In the genomic region with DNA sequence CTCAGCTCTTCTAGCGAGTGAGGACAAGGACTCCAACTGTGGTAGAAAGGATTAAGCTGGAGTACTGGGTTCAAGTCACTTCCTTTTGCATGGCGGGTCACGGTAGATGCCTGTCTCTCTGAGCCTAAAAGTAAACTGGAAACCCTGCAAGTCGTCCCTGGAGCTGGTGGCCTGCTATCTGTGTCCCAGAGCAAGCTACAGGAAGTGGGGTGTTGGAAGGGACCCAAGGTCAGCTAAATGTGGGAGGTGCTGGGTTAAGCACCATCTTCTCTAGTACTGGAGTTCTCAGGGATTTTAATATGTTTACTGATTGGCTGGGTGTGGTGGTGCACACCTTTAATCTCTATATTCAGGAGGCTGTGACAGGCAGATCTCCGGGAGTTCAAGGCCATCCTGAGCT, we compare ENCODE assay signal across 34 mouse cellular contexts. TPM values are rescaled to one million over a fixed set of nuclear protein-coding genes. Genes with fewer than 3 reads are reported as not detected.
DNase-seq lines count a peak whose midpoint lies in the region; ATAC-seq and TF ChIP-seq lines count a peak whose summit lies in the region.
"Had no signal": no experiment of that assay in that cellular context is flagged by ENCODE, and none has a peak within 500 bp of the region (broad histone marks: within the 10 kb centered on the region; RNA-seq: fewer than 3 reads in every experiment).

No protein-coding gene starts in this region.

- H3K27me3 ChIP-seq in intestine, embryonic 15.5 days (replicated peaks) = 0 out of 2 replicates have a peak, but pooled peaks cover 2% of the 10 kb centered on the region
- H3K27me3 ChIP-seq: hindbrain, embryonic 12.5 days; lung, embryonic 15.5 days; midbrain, embryonic 15.5 days had no signal

- no peaks in the 10 kb centered on the region for H3K9me3 ChIP-seq in intestine, embryonic 15.5 days
- H3K9me3 ChIP-seq: heart, embryonic 15.5 days; hindbrain, embryonic 12.5 days; limb, embryonic 10.5 days; limb, embryonic 15.5 days; lung, embryonic 15.5 days; midbrain, embryonic 15.5 days; stomach, embryonic 15.5 days had no signal

- no peak overlapping the region for H3K27ac ChIP-seq in intestine, embryonic 15.5 days
- H3K27ac ChIP-seq: gastrocnemius, adult 2 months; heart, embryonic 15.5 days; hindbrain, embryonic 12.5 days; hindbrain, postnatal 0 days; limb, embryonic 10.5 days; limb, embryonic 15.5 days; liver, embryonic 14.5 days; lung, embryonic 15.5 days; macrophage; midbrain, embryonic 15.5 days; stomach, embryonic 15.5 days had no signal

- H3K4me3 ChIP-seq in lung, adult 2 months (replicated peaks; ENCODE audit: extremely low read depth, low read depth, low read length) = no peak overlapping the region
- no peak overlapping the region for H3K4me3 ChIP-seq in intestine, embryonic 15.5 days (replicated peaks)
- H3K4me3 ChIP-seq: erythroblast, embryonic 14.5 days; gastrocnemius, adult 2 months; heart, embryonic 15.5 days; hindbrain, embryonic 12.5 days; limb, embryonic 10.5 days; limb, embryonic 15.5 days; lung, embryonic 15.5 days; midbrain, embryonic 15.5 days; stomach, embryonic 15.5 days had no signal

- ATAC-seq in intestine, embryonic 15.5 days = no peak
- ATAC-seq: activated CD4-positive, CD25-positive, alpha-beta regulatory T cell, adult 4 months; CD4-positive, CD25-positive, alpha-beta regulatory T cell, adult 4 months; forebrain, embryonic 16.5 days; hindbrain, postnatal 0 days; intestine, embryonic 16.5 days; midbrain, embryonic 15.5 days had no signal

- no peak for TF ChIP-seq CTCF in lung, adult 2 months (IDR thresholded peaks at IDR 0.05; ENCODE audit: insufficient read depth, low read length)

- TF ChIP-seq POLR2A in lung, adult 2 months (IDR thresholded peaks at IDR 0.05; ENCODE audit: borderline replicate concordance, extremely low read depth, low read depth, low read length) = no peak

- H3K9ac ChIP-seq in intestine, embryonic 15.5 days = no peak overlapping the region
- H3K9ac ChIP-seq: heart, embryonic 15.5 days; hindbrain, embryonic 12.5 days; limb, embryonic 15.5 days; liver, embryonic 14.5 days; lung, embryonic 15.5 days; midbrain, embryonic 15.5 days; stomach, embryonic 15.5 days had no signal

- 49% methylated on average over 5 of the region's 5 CpGs for WGBS in lung, adult 2 months
- WGBS in intestine, embryonic 15.5 days = 68% methylated on average over 5 of the region's 5 CpGs

- H3K4me1 ChIP-seq in lung, adult 2 months (ENCODE audit: control insufficient read depth, insufficient read depth, low read length) = peaks cover 2% of the 10 kb centered on the region; the same call in 1 of the 2 replicates
- H3K4me1 ChIP-seq in intestine, embryonic 15.5 days (replicated peaks) = 0 out of 2 replicates have a peak, but pooled peaks cover 3% of the 10 kb centered on the region
- H3K4me1 ChIP-seq: midbrain, embryonic 15.5 days had no signal

- peak; percentile 89 for DNase-seq in heart, adult 11 months
- no peak for DNase-seq in heart, adult 8-10 months (ENCODE audit: low spot score)
- peak; percentile 50 for DNase-seq in kidney, postnatal 14 days
- DNase-seq in kidney, adult 8-10 months = no peak
- DNase-seq in lung, postnatal 14 days = peak; percentile 17
- no peak for DNase-seq in lung, adult 2 months
- DNase-seq: adrenal gland, adult 8-10 months; cerebellum, adult 18-20 months; cerebellum, postnatal 10 days; gastrocnemius, adult 2 months; gastrocnemius, postnatal 36 days; layer of hippocampus, adult 9-11 months; right cerebral cortex, postnatal 25 days had no signal

- no peak overlapping the region for H3K4me2 ChIP-seq in intestine, embryonic 15.5 days (replicated peaks)
- H3K4me2 ChIP-seq: heart, embryonic 15.5 days; hindbrain, embryonic 12.5 days; limb, embryonic 15.5 days; lung, embryonic 15.5 days; midbrain, embryonic 15.5 days; stomach, embryonic 15.5 days had no signal

- no peaks in the 10 kb centered on the region for H3K36me3 ChIP-seq in intestine, embryonic 15.5 days
- H3K36me3 ChIP-seq: heart, embryonic 15.5 days; hindbrain, embryonic 12.5 days; limb, embryonic 10.5 days; limb, embryonic 15.5 days; lung, embryonic 15.5 days; midbrain, embryonic 15.5 days; stomach, embryonic 15.5 days had no signal

RNA-seq across cellular contexts. Expression of gene Mfsd6l, which starts 23.2 kb away (rescaled TPM):
- total RNA-seq in heart, adult 8-10 months (2022) = under 1 TPM in 3 of 4 experiments, not detected in 1; 0.11 to 0.25 (median 0.16) TPM
- 3.4 and 4.3 TPM in 2 replicates for polyA plus RNA-seq in lung, adult 2 months (2012; rRNA removed)
- 4.3 and 4.7 TPM in 2 replicates for polyA plus RNA-seq in intestine, embryonic 15.5 days (2015; fragmentation: Nextera tagmentation; extraction: Ambion mirVana)
- total RNA-seq: gastrocnemius, postnatal 36 days; left cerebral cortex, postnatal 10 days had no signal
- polyA plus RNA-seq: activated CD4-positive, CD25-positive, alpha-beta regulatory T cell, adult 4 months; CD4-positive, CD25-positive, alpha-beta regulatory T cell, adult 4 months; erythroblast, embryonic 14.5 days; forebrain, embryonic 11.5 days; forebrain, embryonic 16.5 days; heart, embryonic 15.5 days; macrophage; midbrain, embryonic 15.5 days; neural tube, embryonic 11.5 days had no signal

RNA-seq across cellular contexts. Expression of gene Pik3r6, which starts 30.0 kb away (rescaled TPM):
- total RNA-seq in heart, adult 8-10 months (2022) = 1 to 10 TPM; 2.4 to 6.9 (median 3.8) TPM
- polyA plus RNA-seq in lung, adult 2 months (2012; rRNA removed) = 12.3 and 13.3 TPM in 2 replicates
- 2.1 and 2.4 TPM in 2 replicates for polyA plus RNA-seq in intestine, embryonic 15.5 days (2015; fragmentation: Nextera tagmentation; extraction: Ambion mirVana)
- polyA plus RNA-seq: activated CD4-positive, CD25-positive, alpha-beta regulatory T cell, adult 4 months; CD4-positive, CD25-positive, alpha-beta regulatory T cell, adult 4 months had no signal

RNA-seq across cellular contexts. Expression of gene Ccdc42, which starts 54.0 kb away (rescaled TPM):
- not detected for total RNA-seq in heart, adult 8-10 months (2022)
- 5.0 and 8.5 TPM in 2 replicates for polyA plus RNA-seq in lung, adult 2 months (2012; rRNA removed)
- 0.21 and 0.25 TPM in 2 replicates for polyA plus RNA-seq in intestine, embryonic 15.5 days (2015; fragmentation: Nextera tagmentation; extraction: Ambion mirVana)
- total RNA-seq: adrenal gland, adult 8-10 months; gastrocnemius, adult 2 months; gastrocnemius, postnatal 36 days; heart, postnatal 25 days; hindbrain, postnatal 0 days; neutrophil, adult 5-6 weeks had no signal
- polyA plus RNA-seq: activated CD4-positive, CD25-positive, alpha-beta regulatory T cell, adult 4 months; CD4-positive, CD25-positive, alpha-beta regulatory T cell, adult 4 months; erythroblast, embryonic 14.5 days; intestine, embryonic 16.5 days; macrophage had no signal

Comparison
In these comparisons a context has a peak if more than half of its experiments do, and no peak if none do; other contexts are left out.
1. DNase-seq: peak in heart, adult 11 months (single experiment), kidney, postnatal 14 days (single experiment) and lung, postnatal 14 days (single experiment); none in heart, adult 8-10 months (single experiment), kidney, adult 8-10 months (0 of 2) and lung, adult 2 months (single experiment).